Mouse (Mus musculus) neural tube, embryonic 13.5 days (tissue): ENCODE data around the gene Osbpl11. TPM values are rescaled to one million over a fixed set of nuclear protein-coding genes. Genes with fewer than 3 reads are reported as not detected.

ENCODE experiments used
- ATAC-seq: fragments of 200-750 bp; cut with Nextera tagmentation; 2 replicates; pipeline ENCODE4 v1.8.0; 2017; ENCODE audit warnings: low read depth, mild to moderate bottlenecking, moderate TSS enrichment, moderate library complexity
- H3K27ac ChIP-seq: fragments of 300-500 bp; sonication (generic); replicated peaks from 2 replicates; pipeline ENCODE4 v1.5.1; 2015; ENCODE audit warnings: moderate library complexity, mild to moderate bottlenecking, inconsistent platforms
- H3K27me3 ChIP-seq: fragments of 300-500 bp; sonication (generic); 2 replicates; pipeline ENCODE4 v1.6.1; 2015; ENCODE audit warnings: mild to moderate bottlenecking, inconsistent platforms
- H3K36me3 ChIP-seq: fragments of 300-500 bp; sonication (generic); 2 replicates; pipeline ENCODE4 v1.6.1; 2015; ENCODE audit warnings: mild to moderate bottlenecking, inconsistent platforms
- H3K4me1 ChIP-seq: fragments of 300-500 bp; sonication (generic); replicated peaks from 2 replicates; pipeline ENCODE4 v1.6.1; 2015; ENCODE audit warnings: inconsistent platforms
- H3K4me2 ChIP-seq: fragments of 300-500 bp; sonication (generic); 2 replicates; pipeline ENCODE4 v1.6.1; 2015; ENCODE audit warnings: inconsistent platforms, mild to moderate bottlenecking, moderate library complexity
- H3K4me3 ChIP-seq: fragments of 300-500 bp; sonication (generic); 2 replicates; pipeline ENCODE4 v1.5.1; 2015; ENCODE audit warnings: mild to moderate bottlenecking, inconsistent platforms
- H3K9ac ChIP-seq: fragments of 300-500 bp; sonication (generic); 2 replicates; pipeline ENCODE4 v1.6.1; 2015; ENCODE audit warnings: moderate library complexity, mild to moderate bottlenecking, inconsistent platforms
- H3K9me3 ChIP-seq: fragments of 300-500 bp; sonication (generic); 2 replicates; pipeline ENCODE4 v1.6.1; 2016; ENCODE audit warnings: inconsistent platforms
- WGBS: fragments of 180-500 bp; shearing (Covaris S2); methylation state at CpG from one replicate; pipeline ENCODE4 v1.1.7; 2015; 5-methylcytosine and 5-hydroxymethylcytosine counted together
- polyA plus RNA-seq: library from polyadenylated mRNA; unstranded; fragments of >200 nt; fragmentation: Nextera tagmentation; extraction: Ambion mirVana; gene quantifications from 2 replicates; pipeline ENCODE4 v1.2.1, GENCODE M21; 2015

Osbpl11 gene
- polyA plus RNA-seq, 1 experiment from 2014 or later, result 18.5 TPM

- H3K4me1 ChIP-seq, result peaks cover 10% of the 10 kb centered on the region
- H3K27me3 ChIP-seq, result no peaks in the 10 kb centered on the region
- ATAC-seq, result no peak
- no peak overlapping the region for H3K4me3 ChIP-seq
- H3K9me3 ChIP-seq, result no peaks in the 10 kb centered on the region
- no peak overlapping the region for H3K27ac ChIP-seq
- H3K9ac ChIP-seq, result no peak overlapping the region
- no peak overlapping the region for H3K4me2 ChIP-seq
- 84% methylated on average over 2 of the region's 2 CpGs for WGBS
- H3K36me3 ChIP-seq, result peaks cover 24% of the 10 kb centered on the region
These were observed 62.1 kb downstream of the Osbpl11 start for GRCm38 (mm10) chr16:33247006-33247405.

DNA sequence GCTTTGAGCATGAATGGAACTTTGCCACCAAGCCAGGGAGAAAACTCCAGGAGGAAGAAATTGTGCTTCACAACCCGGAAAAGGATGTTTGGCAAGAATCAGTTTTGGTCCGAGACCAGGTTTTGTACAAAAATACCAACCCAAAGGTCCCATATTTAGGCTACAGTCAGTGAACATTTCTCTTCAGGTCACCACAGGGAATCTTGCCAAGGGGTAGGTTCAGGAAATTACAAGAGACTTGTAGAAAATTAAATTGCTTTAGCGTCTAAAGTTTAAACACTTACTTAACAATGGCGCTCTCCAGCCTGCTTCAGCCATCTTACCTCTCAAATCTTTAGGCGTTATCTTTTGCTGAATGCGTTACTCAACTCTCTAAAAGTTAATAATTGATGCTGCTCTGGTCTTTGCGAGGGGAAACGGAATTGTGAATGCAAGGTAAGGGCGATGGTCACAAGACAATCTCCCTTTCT lies 65.8 kb downstream of the Osbpl11 start:
- peak overlapping the region; percentile 11 for H3K27ac ChIP-seq
- H3K4me2 ChIP-seq, result peak overlapping the region; percentile 74
- H3K27me3 ChIP-seq, result no peaks in the 10 kb centered on the region
- H3K4me3 ChIP-seq, result peak overlapping the region; percentile 87
- no peaks in the 10 kb centered on the region for H3K36me3 ChIP-seq
- 26% methylated on average over 9 of the region's 9 CpGs for WGBS
- ATAC-seq, result peak; percentile 1; the same call in 1 of the 2 replicates
- no peaks in the 10 kb centered on the region for H3K9me3 ChIP-seq
- H3K4me1 ChIP-seq, result peaks cover 40% of the 10 kb centered on the region
- peak overlapping the region; percentile 94 for H3K9ac ChIP-seq

DNA sequence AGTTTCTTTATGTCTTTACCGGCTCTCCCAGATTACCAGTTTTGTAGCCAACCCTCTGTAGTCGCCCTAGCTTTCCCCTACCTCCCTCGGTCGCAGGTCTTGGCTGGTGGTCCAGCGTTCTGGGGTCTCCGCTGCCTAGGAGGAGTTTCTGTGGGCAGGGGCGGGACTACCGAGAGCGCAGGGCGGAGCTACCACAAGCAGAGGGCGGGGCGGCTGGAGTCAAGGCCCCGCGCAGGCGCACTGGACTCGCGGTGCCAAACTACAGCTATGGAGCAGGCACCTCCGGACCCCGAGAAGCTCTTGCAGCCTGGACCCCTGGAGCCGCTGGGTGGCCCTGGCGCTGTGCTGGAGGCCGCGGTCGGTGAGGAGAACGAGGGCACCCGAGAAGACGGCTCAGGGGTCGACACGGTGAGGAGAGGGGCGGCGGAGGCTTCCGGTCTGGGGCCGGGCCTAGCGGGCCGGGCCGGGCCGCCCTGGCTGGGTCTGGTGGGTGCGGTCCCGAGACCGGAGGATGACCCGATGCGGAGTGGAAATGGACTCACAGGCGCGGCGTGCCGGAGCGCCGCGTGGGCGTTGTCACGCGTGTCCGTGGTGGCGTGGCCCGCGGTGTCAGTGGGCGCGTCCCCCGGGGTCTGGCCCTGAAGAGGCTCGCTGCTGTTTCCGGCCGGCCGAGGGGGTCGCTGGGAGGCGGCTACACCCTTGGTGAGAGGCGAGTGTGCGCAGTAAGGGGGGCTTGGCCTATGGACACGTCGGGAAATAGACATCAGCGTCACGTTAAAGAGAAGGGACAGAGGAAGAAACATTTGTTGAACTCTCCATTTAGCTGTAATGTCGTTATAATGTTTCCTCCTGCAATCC lies 66.6 kb downstream of the Osbpl11 start, which contains the start of gene Snx4:
Snx4 (plus strand) TSS at position 249 of the 858 bp plus-strand sequence.
- Histone ChIP-seq H3K27ac (peak within 1 kb of the TSS; percentile 87), H3K4me2 (peak within 1 kb of the TSS; percentile 74), H3K27me3 (no peaks in the 10 kb centered on the region), H3K9ac (peak within 1 kb of the TSS; percentile 94), H3K4me1 (peaks cover 41% of the 10 kb centered on the region), H3K9me3 (no peaks in the 10 kb centered on the region), H3K4me3 (peak within 1 kb of the TSS; percentile 87), H3K36me3 (no peaks in the 10 kb centered on the region)
- under 1% methylated on average over 72 of the region's 72 CpGs for WGBS
- peak; percentile 93 for ATAC-seq

DNA sequence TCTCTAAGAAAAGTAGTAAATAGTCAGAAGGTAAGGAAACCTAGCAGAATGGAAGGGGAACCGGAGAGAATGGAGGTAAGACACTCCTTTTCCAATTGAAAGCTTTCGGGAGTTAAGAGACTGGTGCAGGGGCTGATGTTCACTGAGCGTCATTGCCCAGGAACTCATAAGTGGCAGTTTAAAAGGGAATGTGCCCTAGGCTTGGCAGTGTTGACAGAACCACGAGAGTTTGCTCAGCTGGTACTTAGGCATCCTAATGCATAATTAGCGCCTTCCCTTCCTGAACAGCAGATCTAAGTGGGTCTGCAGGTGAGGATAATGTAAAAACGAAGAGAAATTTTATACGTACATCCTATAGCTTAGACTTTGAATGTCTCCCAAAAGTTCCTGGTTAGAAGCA lies 70.7 kb downstream of the Osbpl11 start:
- Histone ChIP-seq H3K9me3 (no peaks in the 10 kb centered on the region), H3K9ac (no peak overlapping the region), H3K27me3 (no peaks in the 10 kb centered on the region), H3K36me3 (no peaks in the 10 kb centered on the region), H3K4me2 (no peak overlapping the region), H3K4me1 (peaks cover 36% of the 10 kb centered on the region), H3K4me3 (no peak overlapping the region), H3K27ac (no peak overlapping the region)
- no peak for ATAC-seq
- 86% methylated on average over 7 of the region's 7 CpGs for WGBS

DNA sequence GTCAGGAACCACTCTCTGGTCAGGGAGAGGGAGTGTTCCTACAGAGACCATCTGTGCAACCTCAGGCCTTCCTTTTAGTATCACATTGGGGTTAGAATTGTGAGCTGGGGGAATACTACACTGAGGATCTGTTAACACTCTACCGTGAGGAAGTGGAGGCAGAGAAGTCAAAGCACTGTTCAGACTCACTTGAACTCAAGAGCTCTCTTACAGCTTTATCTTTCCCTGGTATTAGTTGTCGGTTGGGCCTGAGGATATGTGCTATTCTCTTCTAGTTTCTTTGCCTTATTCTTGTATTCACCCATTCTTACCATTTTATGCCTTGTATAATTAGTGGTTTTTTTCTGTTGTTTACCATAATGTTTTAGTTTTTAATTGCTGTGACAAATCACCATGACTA lies 73.7 kb downstream of the Osbpl11 start:
- no peak overlapping the region for H3K4me2 ChIP-seq
- H3K4me1 ChIP-seq, result peaks cover 16% of the 10 kb centered on the region; the same call in 1 of the 2 replicates
- no peak overlapping the region for H3K27ac ChIP-seq
- H3K9ac ChIP-seq, result no peak overlapping the region
- H3K36me3 ChIP-seq, result 0 out of 2 replicates have a peak, but pooled peaks cover 2% of the 10 kb centered on the region
- 74% methylated on average over 2 of the region's 2 CpGs for WGBS
- no peaks in the 10 kb centered on the region for H3K9me3 ChIP-seq
- no peak for ATAC-seq
- H3K4me3 ChIP-seq, result no peak overlapping the region
- H3K27me3 ChIP-seq, result no peaks in the 10 kb centered on the region

- WGBS, result 90% methylated on average over 3 of the region's 3 CpGs
- H3K9ac ChIP-seq, result no peak overlapping the region
These were observed 75.0 kb downstream of the Osbpl11 start for GRCm38 (mm10) chr16:33259824-33260223.

DNA sequence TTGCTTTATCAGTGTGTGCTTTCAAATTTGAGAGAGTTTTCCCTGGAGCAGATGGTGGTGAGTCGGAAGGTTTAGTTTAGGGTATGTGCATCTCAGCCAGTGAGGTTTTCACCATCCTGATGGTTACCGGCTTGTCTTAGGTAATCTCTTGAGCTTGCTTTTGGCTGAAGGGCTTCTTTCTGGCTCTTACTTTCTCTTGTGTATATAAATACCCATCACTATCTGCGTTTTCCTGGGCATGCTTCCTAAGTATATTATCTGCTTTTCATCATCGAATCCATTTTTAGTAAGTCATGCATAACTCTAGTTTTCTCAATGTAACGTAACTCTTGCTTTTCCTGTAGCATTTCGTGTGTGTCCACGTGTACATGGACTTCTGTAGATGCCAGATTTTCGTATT lies 76.0 kb downstream of the Osbpl11 start:
- WGBS, result 89% methylated on average over 8 of the region's 8 CpGs
- Histone ChIP-seq H3K9me3 (no peaks in the 10 kb centered on the region), H3K27me3 (no peaks in the 10 kb centered on the region), H3K27ac (no peak overlapping the region), H3K36me3 (peaks cover 22% of the 10 kb centered on the region), H3K4me2 (no peak overlapping the region), H3K9ac (no peak overlapping the region), H3K4me3 (no peak overlapping the region), H3K4me1 (no peaks in the 10 kb centered on the region)
- no peak for ATAC-seq

More at GRCm38 (mm10) chr16:33259824-33260223, 75.0 kb downstream of the Osbpl11 start:
- Histone ChIP-seq H3K36me3 (peaks cover 13% of the 10 kb centered on the region; the same call in 1 of the 2 replicates), H3K27me3 (no peaks in the 10 kb centered on the region), H3K9me3 (no peaks in the 10 kb centered on the region), H3K4me3 (no peak overlapping the region), H3K27ac (no peak overlapping the region), H3K4me1 (peaks cover 9% of the 10 kb centered on the region; the same call in 1 of the 2 replicates), H3K4me2 (no peak overlapping the region)
- no peak for ATAC-seq

DNA sequence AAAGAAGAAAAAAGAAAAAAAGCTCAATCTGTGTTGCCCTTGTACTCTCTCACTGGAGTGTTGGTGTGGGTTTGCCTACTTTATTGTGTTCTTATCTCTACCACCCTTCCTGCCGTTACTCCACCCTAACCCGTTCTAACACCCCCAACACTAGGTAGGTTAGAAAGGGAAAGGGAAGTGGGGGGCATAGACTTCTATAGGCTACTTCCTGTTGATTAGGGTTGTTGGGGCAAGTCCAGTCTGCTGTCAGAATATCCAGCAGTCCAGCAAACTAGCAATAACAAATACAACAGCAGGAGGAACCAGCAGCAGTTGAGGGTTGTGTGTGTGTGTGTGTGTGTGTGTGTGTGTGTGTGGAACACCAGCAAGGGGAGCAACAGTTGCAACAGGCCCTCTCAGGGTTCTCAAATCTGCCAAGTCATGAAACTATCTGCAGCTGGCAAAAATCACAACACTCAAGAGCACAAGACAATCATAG lies 76.8 kb downstream of the Osbpl11 start:
- H3K36me3 ChIP-seq, result peaks cover 30% of the 10 kb centered on the region
- no peak overlapping the region for H3K4me3 ChIP-seq
- H3K4me1 ChIP-seq, result no peaks in the 10 kb centered on the region
- no peak overlapping the region for H3K27ac ChIP-seq
- H3K9ac ChIP-seq, result no peak overlapping the region
- no peaks in the 10 kb centered on the region for H3K9me3 ChIP-seq
- ATAC-seq, result no peak
- no peak overlapping the region for H3K4me2 ChIP-seq
- no peaks in the 10 kb centered on the region for H3K27me3 ChIP-seq
- 77% methylated on average over 2 of the region's 2 CpGs for WGBS

DNA sequence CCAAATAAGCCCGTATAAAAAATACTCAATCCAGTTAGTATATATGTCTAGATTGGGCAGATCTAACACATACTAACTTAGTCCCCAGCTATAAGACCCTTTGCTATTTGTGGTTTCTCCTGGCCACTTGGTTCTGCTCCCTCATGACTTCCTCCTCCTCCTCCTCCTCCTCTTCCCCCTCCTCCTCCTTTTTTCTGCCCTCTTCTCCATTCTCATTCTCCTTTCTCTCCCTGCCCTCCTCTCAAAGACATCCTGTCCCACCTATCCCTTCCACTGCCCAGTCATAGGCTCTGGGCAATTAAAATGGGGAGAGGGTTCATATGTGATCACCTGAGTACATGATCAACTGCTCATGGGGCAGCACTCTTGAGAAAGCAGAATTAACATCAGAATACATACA lies 77.2 kb downstream of the Osbpl11 start:
- 86% methylated on average over 1 of the region's 1 CpGs for WGBS
- no peak overlapping the region for H3K4me3 ChIP-seq
- H3K27me3 ChIP-seq, result no peaks in the 10 kb centered on the region
- H3K4me2 ChIP-seq, result no peak overlapping the region
- H3K9me3 ChIP-seq, result no peaks in the 10 kb centered on the region
- no peak overlapping the region for H3K9ac ChIP-seq
- peaks cover 34% of the 10 kb centered on the region for H3K36me3 ChIP-seq
- ATAC-seq, result no peak
- no peak overlapping the region for H3K27ac ChIP-seq
- no peaks in the 10 kb centered on the region for H3K4me1 ChIP-seq

- no peak for ATAC-seq
These were observed 82.9 kb downstream of the Osbpl11 start for GRCm38 (mm10) chr16:33267616-33268253.

DNA sequence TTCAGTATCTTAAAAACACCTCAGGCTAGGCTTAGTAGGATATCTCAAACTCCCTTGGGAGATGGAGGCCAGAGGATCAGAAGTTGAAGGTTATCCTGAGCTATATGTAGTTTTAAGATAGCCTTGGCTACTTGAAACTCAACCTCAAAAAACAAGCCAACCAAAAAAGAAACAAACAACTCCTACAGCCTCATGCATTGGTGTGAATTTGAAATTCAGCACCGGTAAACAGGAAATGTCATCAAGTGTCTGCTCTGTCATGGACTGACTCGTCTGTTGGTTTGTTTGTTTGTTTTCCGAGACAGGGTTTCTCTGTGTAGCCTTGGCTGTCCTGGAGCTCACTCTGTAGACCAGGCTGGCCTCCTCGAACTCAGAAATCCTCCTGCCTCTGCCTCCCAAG lies 87.0 kb downstream of the Osbpl11 start:
- H3K9ac ChIP-seq, result no peak overlapping the region
- no peaks in the 10 kb centered on the region for H3K27me3 ChIP-seq
- H3K4me2 ChIP-seq, result no peak overlapping the region
- 92% methylated on average over 4 of the region's 4 CpGs for WGBS
- no peaks in the 10 kb centered on the region for H3K4me1 ChIP-seq
- no peak overlapping the region for H3K27ac ChIP-seq
- no peak for ATAC-seq
- H3K4me3 ChIP-seq, result no peak overlapping the region
- peaks cover 68% of the 10 kb centered on the region for H3K36me3 ChIP-seq
- no peaks in the 10 kb centered on the region for H3K9me3 ChIP-seq

More at GRCm38 (mm10) chr16:33267616-33268253, 82.9 kb downstream of the Osbpl11 start:
- Histone ChIP-seq H3K9me3 (no peaks in the 10 kb centered on the region), H3K4me3 (no peak overlapping the region), H3K4me2 (no peak overlapping the region), H3K27me3 (no peaks in the 10 kb centered on the region), H3K4me1 (no peaks in the 10 kb centered on the region), H3K36me3 (peaks cover 73% of the 10 kb centered on the region), H3K9ac (no peak overlapping the region), H3K27ac (no peak overlapping the region)
- WGBS, result 90% methylated on average over 9 of the region's 9 CpGs

DNA sequence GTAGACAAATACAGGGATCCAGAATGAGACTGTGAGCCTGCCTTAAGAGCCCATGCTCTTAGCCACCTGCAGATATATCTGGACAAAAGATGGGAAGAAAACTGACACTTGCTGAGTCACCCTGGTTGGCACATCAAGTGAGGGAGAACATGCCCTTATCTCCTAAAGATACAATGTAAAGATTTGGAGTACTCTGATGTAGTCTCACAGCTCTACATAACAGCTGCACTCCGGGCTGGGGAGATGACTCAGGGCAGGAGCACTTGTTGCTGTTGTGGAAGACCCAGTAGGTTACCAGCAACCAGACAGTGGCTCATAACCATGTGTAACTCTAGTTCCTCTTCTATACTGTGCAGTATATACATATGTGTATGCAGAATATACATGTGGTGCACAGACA lies 98.2 kb downstream of the Osbpl11 start:
- peaks cover 84% of the 10 kb centered on the region for H3K36me3 ChIP-seq
- H3K9me3 ChIP-seq, result no peaks in the 10 kb centered on the region
- no peak overlapping the region for H3K27ac ChIP-seq
- no peak for ATAC-seq
- H3K4me3 ChIP-seq, result no peak overlapping the region
- H3K4me2 ChIP-seq, result no peak overlapping the region
- H3K9ac ChIP-seq, result no peak overlapping the region
- H3K27me3 ChIP-seq, result no peaks in the 10 kb centered on the region
- H3K4me1 ChIP-seq, result no peaks in the 10 kb centered on the region
- WGBS, result 92% methylated on average over 1 of the region's 1 CpGs
